Mouse (Mus musculus) cerebellum, postnatal 36 days (tissue): ENCODE results near the gene Ccnd3.

ENCODE experiments used
- DNase-seq, 2 experiments: peaks; one replicate each; pipeline ENCODE4 v3.0.0; 2021 to 2022; ENCODE audit warnings: mixed read lengths in 2 of 2

The Ccnd3 gene

GRCm38 (mm10) chr17:47516232-47516631 is 11.4 kb downstream of the Ccnd3 start:
- DNase-seq, result no peak

DNA sequence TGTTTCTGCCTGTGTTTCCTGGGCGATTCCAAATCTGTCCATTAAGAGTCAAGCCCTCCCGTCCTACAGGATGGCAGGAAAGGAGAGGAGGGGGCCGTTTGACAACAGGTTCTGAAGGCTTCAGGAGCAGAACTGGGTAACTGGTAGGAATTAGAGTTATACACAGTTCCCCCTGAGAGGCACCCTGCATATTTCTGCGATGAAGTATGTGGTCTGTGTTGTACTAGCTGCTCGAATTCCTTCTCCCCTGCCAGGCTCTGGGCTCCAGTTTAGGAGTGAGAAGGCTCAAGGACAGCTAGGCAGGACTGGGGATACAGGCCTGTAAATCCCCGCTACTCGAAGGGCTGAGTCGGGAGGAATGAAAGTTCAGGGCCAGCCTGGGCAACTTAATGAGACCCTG is 13.4 kb downstream of the Ccnd3 start:
- DNase-seq, result no peak

GRCm38 (mm10) chr17:47521551-47522258 is 16.9 kb downstream of the Ccnd3 start:
- DNase-seq, result no peak

GRCm38 (mm10) chr17:47522536-47522935 is 17.7 kb downstream of the Ccnd3 start:
- DNase-seq, result no peak

GRCm38 (mm10) chr17:47523211-47523682 is 18.4 kb downstream of the Ccnd3 start:
- DNase-seq, result no peak

- no peak for DNase-seq
These were observed 19.2 kb downstream of the Ccnd3 start for GRCm38 (mm10) chr17:47524055-47524454.

DNA sequence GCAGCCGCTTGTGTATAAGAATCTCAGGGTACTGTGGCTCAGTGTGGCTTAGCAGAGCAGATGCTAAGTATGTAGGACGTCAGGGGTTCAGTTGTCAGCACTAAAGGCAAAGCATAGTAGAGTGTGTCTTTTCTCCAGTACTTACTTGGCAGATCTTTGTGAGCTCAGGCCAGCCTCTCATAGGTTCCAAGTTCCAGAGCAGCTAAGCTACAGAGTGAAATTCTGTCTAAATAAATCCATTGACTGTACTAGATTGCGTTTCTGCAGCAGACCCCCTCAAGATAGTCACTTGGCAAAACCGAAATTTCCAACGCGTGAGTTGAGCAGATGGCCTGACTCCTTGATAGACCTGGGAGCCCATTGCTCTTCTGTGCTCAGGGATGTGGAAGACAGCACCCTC is 20.1 kb downstream of the Ccnd3 start:
- DNase-seq, result no peak

DNA sequence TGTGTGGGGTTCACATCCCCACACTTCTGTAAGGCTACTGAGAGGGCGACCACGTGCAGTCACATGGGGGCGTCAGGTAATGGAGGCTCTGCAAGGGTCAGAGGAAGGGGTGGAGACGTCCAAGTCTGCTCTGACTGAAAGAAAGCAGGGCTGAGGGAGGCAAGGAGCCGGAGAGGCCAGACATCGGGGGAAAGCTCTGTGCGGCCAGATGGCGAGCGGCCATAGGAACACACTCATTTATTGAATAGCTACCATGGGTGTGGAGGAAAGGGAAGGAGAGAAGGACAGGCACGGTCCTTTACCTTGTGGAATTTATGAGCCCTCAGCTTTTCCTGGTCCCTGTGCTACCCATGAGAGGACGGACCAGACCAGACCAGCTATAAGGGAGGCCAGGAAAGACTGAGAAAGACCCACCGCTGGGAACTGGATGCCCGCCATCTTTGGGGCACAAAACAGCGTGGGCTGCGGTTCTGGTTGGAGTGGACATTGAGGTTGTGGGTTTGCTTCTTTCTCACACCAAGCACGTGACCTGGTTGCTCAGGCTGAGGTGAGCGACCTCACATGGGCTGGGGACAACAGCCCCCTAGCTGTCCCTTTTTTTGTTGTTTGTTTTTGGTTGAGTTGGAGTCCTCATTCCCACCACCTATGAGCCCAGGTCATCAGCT is 22.1 kb downstream of the Ccnd3 start:
- no peak for DNase-seq

GRCm38 (mm10) chr17:47527581-47528300 is 22.9 kb downstream of the Ccnd3 start:
- DNase-seq, result no peak

DNA sequence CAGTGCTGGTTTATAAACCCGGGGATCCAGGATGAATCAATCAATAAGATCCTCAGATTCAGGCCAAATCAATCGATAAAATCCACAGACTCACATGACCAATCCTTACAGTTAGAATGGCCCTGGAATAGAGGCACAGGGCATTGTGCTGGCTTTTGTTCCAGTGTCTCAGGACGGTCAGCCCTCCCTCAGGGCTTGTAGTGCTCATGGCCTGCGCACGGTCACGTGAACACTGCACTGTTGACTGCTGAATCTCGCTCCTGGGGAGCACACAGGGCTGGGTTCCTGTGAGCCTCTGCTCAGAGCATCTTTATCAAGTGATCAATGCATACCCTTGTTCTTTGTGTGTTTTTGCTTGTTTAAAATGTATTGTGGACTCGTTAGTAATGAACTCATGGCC is 24.1 kb downstream of the Ccnd3 start:
- no peak for DNase-seq

DNA sequence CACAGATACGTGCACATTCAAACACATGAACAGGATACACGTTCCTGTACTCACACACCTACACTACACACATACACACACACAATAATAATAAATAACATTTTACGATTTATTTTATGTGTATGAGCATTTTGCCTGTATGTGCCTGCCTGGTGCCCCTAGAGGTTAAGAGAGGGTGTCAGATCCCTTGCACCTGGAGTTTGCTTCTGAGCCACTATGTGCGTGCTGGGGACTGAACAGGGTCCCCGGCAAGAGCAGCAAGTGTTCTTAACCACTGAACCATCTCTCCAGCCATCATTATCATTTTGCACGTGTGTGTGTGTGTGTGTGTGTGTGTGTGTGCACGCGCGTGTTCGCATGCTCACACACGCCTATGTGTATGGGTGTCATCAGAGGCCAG is 24.7 kb downstream of the Ccnd3 start:
- no peak for DNase-seq

DNA sequence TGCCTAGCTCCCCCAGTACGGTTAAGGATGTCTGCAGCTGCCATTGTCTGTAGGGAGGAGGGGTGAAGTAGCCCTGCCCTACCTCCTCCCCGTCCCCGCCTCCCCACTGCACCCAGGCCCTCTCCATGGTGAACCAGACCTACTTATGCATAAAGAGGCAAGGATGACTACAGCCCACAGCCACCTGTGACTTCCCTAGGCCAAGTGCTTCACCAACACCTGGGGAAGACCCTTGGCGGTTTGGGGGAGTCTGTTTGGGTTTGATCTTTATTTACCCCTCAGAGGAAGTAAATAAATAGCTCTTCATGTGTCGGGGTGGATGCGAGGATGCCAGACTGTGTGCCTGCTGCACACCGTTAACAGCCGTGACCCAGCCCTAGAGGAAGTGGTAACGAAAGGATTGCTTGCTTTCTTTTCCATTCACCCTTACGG is 26.6 kb downstream of the Ccnd3 start:
- no peak for DNase-seq

GRCm38 (mm10) chr17:47532364-47532763 is 27.5 kb downstream of the Ccnd3 start:
- no peak for DNase-seq

GRCm38 (mm10) chr17:47533691-47534090 is 28.8 kb downstream of the Ccnd3 start:
- no peak for DNase-seq

GRCm38 (mm10) chr17:47535812-47536236 is 31.0 kb downstream of the Ccnd3 start:
- no peak for DNase-seq

DNA sequence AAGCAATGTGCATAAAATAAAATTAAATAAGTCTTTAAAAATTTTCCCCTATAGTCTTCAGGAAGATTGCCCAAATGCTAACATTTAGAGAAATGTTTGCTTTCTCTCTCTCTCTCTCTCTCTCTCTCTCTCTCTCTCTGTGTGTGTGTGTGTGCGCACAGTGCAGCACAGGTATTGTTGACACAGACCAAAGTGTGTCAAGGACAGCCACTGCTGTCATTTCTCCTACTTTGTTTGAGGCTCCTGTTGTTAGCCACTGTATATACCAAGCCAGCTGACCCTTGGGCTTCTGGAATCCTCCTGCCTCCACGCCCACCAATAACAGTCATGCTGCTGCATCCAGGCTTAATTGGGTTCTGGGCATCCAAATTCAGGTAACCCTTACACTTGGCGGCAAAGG is 33.2 kb downstream of the Ccnd3 start:
- DNase-seq, result no peak

DNA sequence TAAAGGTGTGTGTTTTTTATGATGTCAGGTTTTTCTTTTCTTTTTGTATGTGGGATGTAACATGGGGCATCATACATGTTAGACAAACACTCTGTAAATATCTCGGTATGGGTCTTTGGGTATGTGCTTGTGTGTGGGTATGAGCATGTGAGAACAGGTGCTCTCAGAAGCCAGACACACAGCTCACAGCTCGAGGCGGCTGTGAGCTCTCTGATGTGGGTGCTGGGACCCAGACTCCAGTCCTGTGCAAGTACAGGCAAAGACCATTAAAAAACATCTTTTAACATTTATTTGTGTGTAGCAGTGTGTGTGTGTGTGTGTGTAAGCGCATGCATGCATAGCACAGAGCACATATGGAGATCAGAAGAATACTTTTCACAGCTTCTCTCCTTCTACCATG is 34.3 kb downstream of the Ccnd3 start:
- DNase-seq, result no peak

DNA sequence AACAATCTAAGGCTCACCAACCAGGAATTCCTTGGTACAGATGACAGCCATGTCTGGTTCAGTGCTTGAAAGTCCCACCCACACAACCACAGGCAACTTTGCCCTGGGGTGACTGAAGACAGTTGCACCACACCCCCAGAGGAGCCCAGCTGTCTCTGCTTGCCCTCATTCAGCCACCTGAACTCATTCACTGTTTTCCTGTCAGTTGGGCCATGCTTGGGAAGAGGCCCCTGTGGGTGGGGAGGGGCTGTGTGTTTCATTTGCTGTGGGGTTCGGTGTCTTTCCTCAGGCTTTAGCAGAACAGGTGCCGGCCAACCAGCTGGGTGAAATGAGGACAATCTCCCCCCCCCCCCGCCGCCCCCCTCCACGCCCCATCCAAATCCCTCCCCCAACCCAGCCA is 37.2 kb downstream of the Ccnd3 start:
- no peak for DNase-seq

GRCm38 (mm10) chr17:47543051-47543650 is 38.3 kb downstream of the Ccnd3 start:
- no peak for DNase-seq

- no peak for DNase-seq
These were observed 40.3 kb downstream of the Ccnd3 start for GRCm38 (mm10) chr17:47545154-47545553.

GRCm38 (mm10) chr17:47545861-47546331 is 41.0 kb downstream of the Ccnd3 start:
- DNase-seq, result no peak

DNA sequence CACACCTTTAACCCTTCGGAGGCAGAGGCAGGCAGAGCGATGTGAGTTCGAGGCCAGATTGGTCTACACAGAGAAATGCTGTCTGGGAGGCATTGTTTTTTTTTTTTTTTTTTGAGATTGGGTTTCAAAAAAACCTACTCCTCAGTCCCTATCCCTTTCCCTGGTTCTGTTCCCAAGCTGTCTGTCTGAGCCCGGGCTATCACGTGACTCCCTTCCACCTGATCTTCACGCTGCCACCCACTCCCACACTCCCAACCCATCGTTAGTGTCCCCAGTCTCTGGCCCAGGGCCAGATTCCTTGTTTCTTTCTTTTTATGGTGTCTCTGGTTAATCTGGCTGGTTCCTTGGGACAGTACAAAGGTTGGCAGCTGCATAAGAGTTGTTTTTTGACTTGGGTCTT is 46.2 kb downstream of the Ccnd3 start:
- DNase-seq, result no peak

DNA sequence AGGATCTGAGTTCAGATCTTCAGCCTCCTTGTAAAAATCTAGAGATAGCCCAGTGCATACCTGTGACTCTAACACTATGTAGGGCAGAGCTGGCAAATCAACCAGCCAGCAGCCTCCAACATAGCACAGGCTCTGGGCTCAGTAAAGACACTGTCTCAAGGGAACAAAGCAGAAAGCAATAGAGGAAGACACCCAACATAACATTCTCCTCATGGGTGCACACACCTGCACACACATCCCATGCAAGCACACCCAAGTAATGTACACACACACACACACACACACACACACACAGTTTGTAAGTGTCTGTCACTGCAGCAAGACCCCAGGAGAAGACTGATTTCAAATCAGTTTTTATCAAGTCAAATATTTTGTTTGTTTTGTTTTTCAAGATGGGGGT is 48.1 kb downstream of the Ccnd3 start:
- no peak for DNase-seq
